Mouse (Mus musculus): ENCODE results near the gene Mef2b. TPM values are rescaled to one million over a fixed set of nuclear protein-coding genes. Genes with fewer than 3 reads are reported as not detected.
A peak's percentile ranks its signal among the peaks of the same experiment; 100 is the strongest.

The Mef2b gene
- polyA plus RNA-seq, 1 experiment from 2014 or later: 0.11 TPM

- Histone ChIP-seq H3K9ac (replicated peaks) (no peak overlapping the region; the same call in 1 of the 2 replicates), H3K4me3 (ENCODE audit: low read depth, low read length) (no peak overlapping the region), H3K27me3 (ENCODE audit: insufficient read depth, low read length) (0 out of 2 replicates have a peak, but pooled peaks cover 4% of the 10 kb centered on the region), H3K4me2 (ENCODE audit: low read depth, low read length) (no peak overlapping the region), H3K9me3 (ENCODE audit: low read length) (no peaks in the 10 kb centered on the region), H3K27ac (ENCODE audit: low read depth) (peak overlapping the region; percentile 55), H3K4me1 (ENCODE audit: insufficient read depth) (peaks cover 36% of the 10 kb centered on the region), H3K36me3 (replicated peaks; ENCODE audit: insufficient read depth, low read length) (no peaks in the 10 kb centered on the region)
- WGBS (ENCODE audit: insufficient replicate concordance): 62% methylated on average over 3 of the region's 3 CpGs
- no peak for DNase-seq
- ATAC-seq: no peak
- TF ChIP-seq EP300 (IDR thresholded peaks at IDR 0.05; ENCODE audit: low read depth): no peak
- TF ChIP-seq CTCF (IDR thresholded peaks at IDR 0.05; ENCODE audit: low read depth): no peak
These were observed 31.2 kb downstream of the Mef2b start for GRCm38 (mm10) chr8:70170748-70171147.

- 0 out of 2 replicates have a peak overlapping the region, but pooled peaks have one; percentile 80 for H3K4me2 ChIP-seq (ENCODE audit: low read depth, low read length)
- no peak overlapping the region for H3K9ac ChIP-seq (replicated peaks)
These were observed 31.7 kb downstream of the Mef2b start for GRCm38 (mm10) chr8:70171240-70171639.

GRCm38 (mm10) chr8:70172043-70172681, 32.7 kb downstream of the Mef2b start, which contains the start of gene Tmem161a:
Gene Tmem161a, plus strand, starts transcription at chr8:70172356.
- Histone ChIP-seq H3K4me1 (ENCODE audit: insufficient read depth) (peaks cover 33% of the 10 kb centered on the region), H3K9me3 (ENCODE audit: low read length) (no peaks in the 10 kb centered on the region), H3K4me3 (ENCODE audit: low read depth, low read length) (peak within 1 kb of the TSS; percentile 76), H3K27ac (ENCODE audit: low read depth) (peak within 1 kb of the TSS; percentile 84), H3K36me3 (replicated peaks; ENCODE audit: insufficient read depth, low read length) (no peaks in the 10 kb centered on the region), H3K9ac (replicated peaks) (peak within 1 kb of the TSS; percentile 79), H3K27me3 (ENCODE audit: insufficient read depth, low read length) (no peaks in the 10 kb centered on the region), H3K4me2 (ENCODE audit: low read depth, low read length) (peak within 1 kb of the TSS; percentile 80)
- 2% methylated on average over 27 of the region's 27 CpGs for WGBS (ENCODE audit: insufficient replicate concordance)
- peak; percentile 93 for ATAC-seq
- peak; percentile 91 for DNase-seq
- TF ChIP-seq CTCF (IDR thresholded peaks at IDR 0.05; ENCODE audit: low read depth) (no peak), EP300 (IDR thresholded peaks at IDR 0.05; ENCODE audit: low read depth) (no peak)

More at GRCm38 (mm10) chr8:70171240-70171639, 31.7 kb downstream of the Mef2b start:
- TF ChIP-seq CTCF (IDR thresholded peaks at IDR 0.05; ENCODE audit: low read depth) (no peak), EP300 (IDR thresholded peaks at IDR 0.05; ENCODE audit: low read depth) (no peak)
- 54% methylated on average over 7 of the region's 7 CpGs for WGBS (ENCODE audit: insufficient replicate concordance)
- Histone ChIP-seq H3K36me3 (replicated peaks; ENCODE audit: insufficient read depth, low read length) (no peaks in the 10 kb centered on the region), H3K4me3 (ENCODE audit: low read depth, low read length) (no peak overlapping the region), H3K4me1 (ENCODE audit: insufficient read depth) (peaks cover 36% of the 10 kb centered on the region), H3K27ac (ENCODE audit: low read depth) (peak overlapping the region; percentile 55), H3K27me3 (ENCODE audit: insufficient read depth, low read length) (no peaks in the 10 kb centered on the region), H3K9me3 (ENCODE audit: low read length) (no peaks in the 10 kb centered on the region)
- DNase-seq (no peak), ATAC-seq (no peak)

GRCm38 (mm10) chr8:70173320-70173719, 33.8 kb downstream of the Mef2b start:
- WGBS (ENCODE audit: insufficient replicate concordance): 46% methylated on average over 5 of the region's 5 CpGs
- Histone ChIP-seq H3K4me3 (ENCODE audit: low read depth, low read length) (no peak overlapping the region), H3K27ac (ENCODE audit: low read depth) (no peak overlapping the region), H3K9ac (replicated peaks) (peak overlapping the region; percentile 79), H3K4me1 (ENCODE audit: insufficient read depth) (peaks cover 33% of the 10 kb centered on the region), H3K9me3 (ENCODE audit: low read length) (no peaks in the 10 kb centered on the region), H3K4me2 (ENCODE audit: low read depth, low read length) (peak overlapping the region; percentile 80), H3K27me3 (ENCODE audit: insufficient read depth, low read length) (no peaks in the 10 kb centered on the region), H3K36me3 (replicated peaks; ENCODE audit: insufficient read depth, low read length) (no peaks in the 10 kb centered on the region; the same call in 1 of the 2 replicates)
- TF ChIP-seq CTCF (IDR thresholded peaks at IDR 0.05; ENCODE audit: low read depth) (no peak), EP300 (IDR thresholded peaks at IDR 0.05; ENCODE audit: low read depth) (no peak)
- DNase-seq (no peak), ATAC-seq (no peak)

GRCm38 (mm10) chr8:70174079-70174478, 34.6 kb downstream of the Mef2b start:
- Histone ChIP-seq H3K4me3 (ENCODE audit: low read depth, low read length) (no peak overlapping the region), H3K27me3 (ENCODE audit: insufficient read depth, low read length) (no peaks in the 10 kb centered on the region), H3K4me2 (ENCODE audit: low read depth, low read length) (no peak overlapping the region), H3K4me1 (ENCODE audit: insufficient read depth) (peaks cover 33% of the 10 kb centered on the region), H3K27ac (ENCODE audit: low read depth) (no peak overlapping the region), H3K36me3 (replicated peaks; ENCODE audit: insufficient read depth, low read length) (no peaks in the 10 kb centered on the region; the same call in none of the 2 replicates), H3K9ac (replicated peaks) (no peak overlapping the region), H3K9me3 (ENCODE audit: low read length) (no peaks in the 10 kb centered on the region)
- no peak for ATAC-seq
- no peak for DNase-seq
- TF ChIP-seq EP300 (IDR thresholded peaks at IDR 0.05; ENCODE audit: low read depth) (no peak), CTCF (IDR thresholded peaks at IDR 0.05; ENCODE audit: low read depth) (no peak)
- WGBS (ENCODE audit: insufficient replicate concordance): 76% methylated on average over 7 of the region's 7 CpGs

GRCm38 (mm10) chr8:70178231-70178630, 38.7 kb downstream of the Mef2b start:
- Histone ChIP-seq H3K27ac (ENCODE audit: low read depth) (no peak overlapping the region), H3K9me3 (ENCODE audit: low read length) (no peaks in the 10 kb centered on the region), H3K27me3 (ENCODE audit: insufficient read depth, low read length) (no peaks in the 10 kb centered on the region), H3K9ac (replicated peaks) (no peak overlapping the region), H3K36me3 (replicated peaks; ENCODE audit: insufficient read depth, low read length) (peaks cover 7% of the 10 kb centered on the region), H3K4me1 (ENCODE audit: insufficient read depth) (peaks cover 18% of the 10 kb centered on the region), H3K4me2 (ENCODE audit: low read depth, low read length) (no peak overlapping the region), H3K4me3 (ENCODE audit: low read depth, low read length) (no peak overlapping the region)
- DNase-seq (no peak), ATAC-seq (no peak)
- 76% methylated on average over 2 of the region's 2 CpGs for WGBS (ENCODE audit: insufficient replicate concordance)
- TF ChIP-seq CTCF (IDR thresholded peaks at IDR 0.05; ENCODE audit: low read depth): no peak
- no peak for TF ChIP-seq EP300 (IDR thresholded peaks at IDR 0.05; ENCODE audit: low read depth)
